Mouse (Mus musculus): ENCODE results near the gene Stambpl1.

GRCm38 (mm10) chr19:34237746-34238145 is 45.7 kb downstream of the Stambpl1 start:
- TF ChIP-seq CTCF (conservative IDR thresholded peaks at IDR 0.05; ENCODE audit: insufficient read depth, insufficient read length, low read depth, low read length) (no peak), POLR2A (IDR thresholded peaks at IDR 0.05; ENCODE audit: low read depth, low read length) (no peak)
